Mouse (Mus musculus): ENCODE measurements at regions not wholly inside any gene's neighbourhood (a gene's known extent, or its start where the extent isn't known, plus 50 kb on each side); places are given as distances from the start of the nearest gene placed in this dataset.

GRCm38 (mm10) chr10:24404851-24405250 lies 181.5 kb downstream of the Moxd1 start:
- Histone ChIP-seq H3K4me3 (replicated peaks in 1 of 3; ENCODE audit: low read depth in 2 of 3, low read length in 2 of 3, poor library complexity in 1 of 3) (no peak overlapping the region), H3K79me2 (replicated peaks; ENCODE audit: control insufficient read depth, extremely low read depth, insufficient read depth, poor library complexity, severe bottlenecking) (no peaks in the 10 kb centered on the region), H3K4me2 (ENCODE audit: insufficient read depth, low read depth, poor library complexity, severe bottlenecking) (no peak overlapping the region), H3K4me1 (ENCODE audit: control insufficient read depth in 1 of 2, insufficient read depth in 2 of 2) (no peaks in the 10 kb centered on the region; a peak in 1 of 4 replicates), H3K27me3 (replicated peaks) (no peaks in the 10 kb centered on the region), H3K27ac (ENCODE audit: insufficient read depth, low read depth) (no peak overlapping the region), H3K9me3 (replicated peaks; ENCODE audit: low read length) (no peaks in the 10 kb centered on the region), H3K36me3 (replicated peaks in 1 of 2; ENCODE audit: control insufficient read depth in 1 of 2, insufficient read depth in 1 of 2, low read length in 1 of 2) (no peaks in the 10 kb centered on the region), H3K9ac (ENCODE audit: insufficient read depth, low read depth) (no peak overlapping the region)
- in situ Hi-C loops (cut with MboI; ENCODE audit: low pct_ligation_motif_present, low pct_unique_long_range_greater_than_20kb, low sequenced_read_pairs) = no loop called here
- dilution Hi-C loops (cut with MboI; ENCODE audit: extremely low pct_ligation_motif_present, extremely low pct_unique_long_range_greater_than_20kb, low sequenced_read_pairs) = no loop called here
- TF ChIP-seq MAFK (IDR thresholded peaks at IDR 0.05; ENCODE audit: insufficient replicate concordance, low read length) = no peak
- no peak for TF ChIP-seq NRF1 (IDR thresholded peaks at IDR 0.05; ENCODE audit: low read depth, low read length)
- TF ChIP-seq SMC3 (IDR thresholded peaks at IDR 0.05; ENCODE audit: low read depth, low read length) = no peak
- TF ChIP-seq ZC3H11A (IDR thresholded peaks at IDR 0.05; ENCODE audit: low read depth, low read length) = no peak
- TF ChIP-seq GABPA (IDR thresholded peaks at IDR 0.05; ENCODE audit: insufficient replicate concordance, low read depth, low read length) = no peak
- DNase-seq (ENCODE audit: extremely low read depth) = no peak

GRCm38 (mm10) chr10:24406953-24407352 lies 183.6 kb downstream of the Moxd1 start:
- Histone ChIP-seq H3K4me2 (ENCODE audit: insufficient read depth, low read depth, poor library complexity, severe bottlenecking) (no peak overlapping the region), H3K4me3 (replicated peaks in 1 of 3; ENCODE audit: low read depth in 2 of 3, low read length in 2 of 3, poor library complexity in 1 of 3) (no peak overlapping the region), H3K9me3 (replicated peaks; ENCODE audit: low read length) (no peaks in the 10 kb centered on the region), H3K27ac (ENCODE audit: insufficient read depth, low read depth) (no peak overlapping the region), H3K36me3 (replicated peaks in 1 of 2; ENCODE audit: control insufficient read depth in 1 of 2, insufficient read depth in 1 of 2, low read length in 1 of 2) (no peaks in the 10 kb centered on the region), H3K9ac (ENCODE audit: insufficient read depth, low read depth) (no peak overlapping the region), H3K4me1 (ENCODE audit: control insufficient read depth in 1 of 2, insufficient read depth in 2 of 2) (no peaks in the 10 kb centered on the region; a peak in 1 of 4 replicates), H3K27me3 (replicated peaks) (no peaks in the 10 kb centered on the region), H3K79me2 (replicated peaks; ENCODE audit: control insufficient read depth, extremely low read depth, insufficient read depth, poor library complexity, severe bottlenecking) (no peaks in the 10 kb centered on the region)
- dilution Hi-C loops (cut with MboI; ENCODE audit: extremely low pct_ligation_motif_present, extremely low pct_unique_long_range_greater_than_20kb, low sequenced_read_pairs) (no loop called here), in situ Hi-C loops (cut with MboI; ENCODE audit: low pct_ligation_motif_present, low pct_unique_long_range_greater_than_20kb, low sequenced_read_pairs) (no loop called here)
- DNase-seq (ENCODE audit: extremely low read depth) = no peak
- TF ChIP-seq ZMIZ1 (IDR thresholded peaks at IDR 0.05; ENCODE audit: low read depth, low read length) = no peak

GRCm38 (mm10) chr10:24407411-24408227 lies 184.3 kb downstream of the Moxd1 start:
- Histone ChIP-seq H3K9me3 (replicated peaks; ENCODE audit: low read length) (no peaks in the 10 kb centered on the region), H3K4me1 (ENCODE audit: control insufficient read depth in 1 of 2, insufficient read depth in 2 of 2) (no peaks in the 10 kb centered on the region; a peak in 1 of 4 replicates), H3K36me3 (replicated peaks in 1 of 2; ENCODE audit: control insufficient read depth in 1 of 2, insufficient read depth in 1 of 2, low read length in 1 of 2) (no peaks in the 10 kb centered on the region), H3K9ac (ENCODE audit: insufficient read depth, low read depth) (no peak overlapping the region), H3K4me3 (replicated peaks in 1 of 3; ENCODE audit: low read depth in 2 of 3, low read length in 2 of 3, poor library complexity in 1 of 3) (no peak overlapping the region), H3K27me3 (replicated peaks) (no peaks in the 10 kb centered on the region), H3K79me2 (replicated peaks; ENCODE audit: control insufficient read depth, extremely low read depth, insufficient read depth, poor library complexity, severe bottlenecking) (no peaks in the 10 kb centered on the region), H3K27ac (ENCODE audit: insufficient read depth, low read depth) (no peak overlapping the region), H3K4me2 (ENCODE audit: insufficient read depth, low read depth, poor library complexity, severe bottlenecking) (no peak overlapping the region)
- dilution Hi-C loops (cut with MboI; ENCODE audit: extremely low pct_ligation_motif_present, extremely low pct_unique_long_range_greater_than_20kb, low sequenced_read_pairs) = no loop called here
- no peak for DNase-seq (ENCODE audit: extremely low read depth)
- TF ChIP-seq PAX5 (IDR thresholded peaks at IDR 0.05; ENCODE audit: low read length) (no peak), TCF12 (IDR thresholded peaks at IDR 0.05; ENCODE audit: low read depth, low read length) (no peak), UBTF (IDR thresholded peaks at IDR 0.05; ENCODE audit: low read depth, low read length) (no peak), JUND (conservative IDR thresholded peaks at IDR 0.05; ENCODE audit: low read depth, low read length) (no peak), JUN (IDR thresholded peaks at IDR 0.05; ENCODE audit: insufficient read depth, low read depth, low read length) (no peak), POLR2A (IDR thresholded peaks at IDR 0.05; ENCODE audit: low read depth, low read length) (no peak), TBP (conservative IDR thresholded peaks at IDR 0.05; ENCODE audit: low read depth, low read length) (no peak), POLR2AphosphoS2 (IDR thresholded peaks at IDR 0.05; ENCODE audit: low read depth, low read length) (no peak), MAX (IDR thresholded peaks at IDR 0.05; ENCODE audit: low read length) (no peak), ZKSCAN1 (IDR thresholded peaks at IDR 0.05; ENCODE audit: borderline replicate concordance, low read depth, low read length) (no peak), USF1 (IDR thresholded peaks at IDR 0.05; ENCODE audit: low read depth, low read length) (no peak)
- in situ Hi-C loops (cut with MboI; ENCODE audit: low pct_ligation_motif_present, low pct_unique_long_range_greater_than_20kb, low sequenced_read_pairs) = no loop called here

Data from CH12.LX (cell line).